Mouse (Mus musculus): Measurements from ENCODE around the gene Maml2. TPM values are rescaled to one million over a fixed set of nuclear protein-coding genes. Genes with fewer than 3 reads are reported as not detected.

Gene Maml2
- polyA plus RNA-seq, 1 experiment from 2014 or later = 10.0 TPM

DNA sequence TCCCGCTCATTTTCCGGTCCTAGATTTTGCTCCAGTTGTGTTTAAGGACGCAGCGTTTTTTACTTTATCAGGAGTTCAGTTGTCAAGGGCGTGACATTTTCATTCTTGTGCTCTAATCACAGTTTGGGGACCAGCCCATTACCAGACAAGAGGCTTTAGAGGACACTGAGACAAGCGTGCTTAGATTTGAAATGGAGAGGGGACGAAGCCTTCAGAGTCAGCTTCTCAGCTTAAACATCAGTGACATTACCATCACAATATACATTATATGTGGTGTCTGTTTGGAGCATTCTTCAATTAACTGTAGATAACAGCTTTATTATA, 451.9 kb downstream of the Maml2 start:
- Histone ChIP-seq H3K9me3 (replicated peaks; ENCODE audit: low read length) (no peaks in the 10 kb centered on the region), H3K9ac (ENCODE audit: low read depth, low read length) (peak overlapping the region; percentile 90), H3K4me2 (ENCODE audit: low read length) (peak overlapping the region; percentile 56), H3K27me3 (ENCODE audit: insufficient read depth, low read length) (no peaks in the 10 kb centered on the region), H3K4me3 (replicated peaks; ENCODE audit: low read depth, low read length) (peak overlapping the region; percentile 86), H3K36me3 (ENCODE audit: insufficient read depth, low read length) (no peaks in the 10 kb centered on the region), H3K27ac (peak overlapping the region; percentile 95), H3K4me1 (replicated peaks; ENCODE audit: insufficient read depth, low read length) (0 out of 2 replicates have a peak, but pooled peaks cover 10% of the 10 kb centered on the region)
- DNase-seq (ENCODE audit: low spot score) (no peak), ATAC-seq (replicated peaks; ENCODE audit: low FRiP score, low read depth) (no peak)
- no peak for TF ChIP-seq CTCF (IDR thresholded peaks at IDR 0.05; ENCODE audit: low read depth)
- WGBS = 3% methylated on average over 7 of the region's 7 CpGs

DNA sequence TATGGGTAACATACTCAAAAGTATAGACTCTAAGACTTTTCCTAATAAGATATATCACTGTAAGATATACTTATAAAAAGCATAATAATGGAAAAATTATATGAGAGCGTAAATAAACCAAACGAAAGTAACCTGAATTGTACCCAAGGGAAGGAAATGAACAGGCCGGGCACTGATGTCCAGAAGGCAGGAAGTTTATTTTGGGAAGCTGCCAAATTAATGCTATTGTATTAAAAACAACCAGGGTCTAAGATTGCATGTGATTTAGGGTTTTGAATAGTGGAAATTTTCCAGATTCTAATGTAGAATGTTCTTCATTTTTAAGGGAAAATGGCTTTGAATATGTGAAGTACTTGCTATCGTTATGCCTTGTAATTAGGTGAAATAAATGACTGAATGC, 454.8 kb downstream of the Maml2 start:
- no peak for ATAC-seq (replicated peaks; ENCODE audit: low FRiP score, low read depth)
- Histone ChIP-seq H3K4me3 (replicated peaks; ENCODE audit: low read depth, low read length) (no peak overlapping the region), H3K9ac (ENCODE audit: low read depth, low read length) (no peak overlapping the region), H3K4me1 (replicated peaks; ENCODE audit: insufficient read depth, low read length) (0 out of 2 replicates have a peak, but pooled peaks cover 10% of the 10 kb centered on the region), H3K36me3 (ENCODE audit: insufficient read depth, low read length) (no peaks in the 10 kb centered on the region), H3K27me3 (ENCODE audit: insufficient read depth, low read length) (no peaks in the 10 kb centered on the region), H3K9me3 (replicated peaks; ENCODE audit: low read length) (no peaks in the 10 kb centered on the region), H3K27ac (peak overlapping the region; percentile 42; the same call in 1 of the 2 replicates), H3K4me2 (ENCODE audit: low read length) (no peak overlapping the region)
- DNase-seq (ENCODE audit: low spot score) = peak; percentile 76
- 57% methylated on average over 4 of the region's 4 CpGs for WGBS
- TF ChIP-seq CTCF (IDR thresholded peaks at IDR 0.05; ENCODE audit: low read depth) = no peak

Small RNA genes lying within 50 kb of the gene (microRNA-seq; reads per million reads assigned to microRNA genes)
- gene Gm22643 = not detected

Other genes with a start within 250 kb of the Maml2 start
- 9.0 and 10.1 TPM in 2 replicates for gene Jrkl, start 52.1 kb upstream of the Maml2 start, polyA plus RNA-seq (2015; fragmentation: Nextera tagmentation; extraction: Ambion mirVana)
- gene Ccdc82, start 51.0 kb upstream of the Maml2 start, polyA plus RNA-seq (2015; fragmentation: Nextera tagmentation; extraction: Ambion mirVana) = 6.4 and 6.5 TPM in 2 replicates
- not detected in 2 replicates for gene Gm17571, start 148.8 kb downstream of the Maml2 start, polyA plus RNA-seq (2015; fragmentation: Nextera tagmentation; extraction: Ambion mirVana)